Mouse (Mus musculus): Measurements from ENCODE around the gene Ccdc163.

DNA sequence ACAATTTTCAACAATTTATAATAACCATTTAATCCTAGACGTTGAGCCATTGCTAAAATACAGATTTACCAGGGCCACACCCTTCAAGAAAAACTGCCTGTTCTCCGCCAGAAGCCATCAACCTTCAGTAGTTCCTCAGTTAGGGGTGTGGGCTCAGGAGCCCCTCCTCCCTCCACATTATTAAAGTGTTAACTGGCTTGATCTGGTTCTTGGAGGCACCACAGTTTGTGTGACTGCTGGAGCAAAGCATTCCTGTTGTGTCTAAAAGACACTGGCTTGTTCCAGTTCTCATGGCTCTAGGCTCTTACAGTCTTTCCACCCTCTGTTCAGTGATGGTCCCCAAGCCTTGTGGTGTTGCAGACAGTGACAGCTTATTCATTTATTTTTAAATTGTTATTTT lies 72.2 kb downstream of the Ccdc163 start:
- TF ChIP-seq CTCF (IDR thresholded peaks at IDR 0.05; ENCODE audit: extremely low read depth, insufficient read depth, insufficient read length, insufficient replicate concordance) = no peak
- no peak for TF ChIP-seq POLR2A (IDR thresholded peaks at IDR 0.05; ENCODE audit: low read depth, low read length)

All from spleen, adult 2 months (tissue).